Mouse (Mus musculus) stomach, embryonic 14.5 days (tissue): ENCODE measurements around the gene Gm16503. TPM values are rescaled to one million over a fixed set of nuclear protein-coding genes. Genes with fewer than 3 reads are reported as not detected.
"Not testable (repeated sequence)": the region's sequence is repeated elsewhere in the genome, so short reads cannot be mapped to it uniquely, and the experiment has no call there.

Source experiments
- ATAC-seq: fragments of 200-750 bp; cut with Nextera tagmentation; 2 replicates; pipeline ENCODE4 v1.8.0; 2017; ENCODE audit warnings: low read depth, moderate TSS enrichment; ENCODE audit not compliant: insufficient number of reproducible peaks, insufficient read depth, low FRiP score
- H3K27ac ChIP-seq: fragments of 300-500 bp; sonication (generic); 2 replicates; pipeline ENCODE4 v1.5.1; 2014; ENCODE audit warnings: mild to moderate bottlenecking, low read length, moderate library complexity, mixed read lengths
- H3K27me3 ChIP-seq: fragments of 300-500 bp; sonication (generic); 2 replicates; pipeline ENCODE4 v1.6.1; 2014; ENCODE audit warnings: low read length, control low read depth, mixed read lengths; ENCODE audit not compliant: control insufficient read depth, insufficient read depth
- H3K36me3 ChIP-seq: fragments of 300-500 bp; sonication (generic); 2 replicates; pipeline ENCODE4 v1.6.1; 2014; ENCODE audit warnings: mild to moderate bottlenecking, control low read depth, low read length, moderate library complexity, mixed read lengths; ENCODE audit not compliant: control insufficient read depth, insufficient read depth
- H3K4me1 ChIP-seq: fragments of 300-500 bp; sonication (generic); 2 replicates; pipeline ENCODE4 v1.6.1; 2014; ENCODE audit warnings: low read length, control low read depth, mixed read lengths; ENCODE audit not compliant: control insufficient read depth, insufficient read depth
- H3K4me2 ChIP-seq: fragments of 300-500 bp; sonication (generic); replicated peaks from 2 replicates; pipeline ENCODE4 v1.6.1; 2014; ENCODE audit warnings: low read depth, low read length, control low read depth
- H3K4me3 ChIP-seq: fragments of 300-500 bp; sonication (generic); 2 replicates; pipeline ENCODE4 v1.5.1; 2014; ENCODE audit warnings: low read depth, low read length, control low read depth
- H3K9ac ChIP-seq: fragments of 300-500 bp; sonication (generic); replicated peaks from 2 replicates; pipeline ENCODE4 v1.6.1; 2014; ENCODE audit warnings: low read depth, mild to moderate bottlenecking, control low read depth, low read length, moderate library complexity, mixed read lengths
- H3K9me3 ChIP-seq: fragments of 300-500 bp; sonication (generic); 2 replicates; pipeline ENCODE4 v1.6.1; 2016; ENCODE audit warnings: low read depth, low read length, control low read depth; ENCODE audit not compliant: control insufficient read depth
- WGBS: fragments of 180-500 bp; shearing (Covaris S2); extraction: QIAGEN DNeasy Blood & Tissue Kit; methylation state at CpG from one replicate; pipeline ENCODE4 v1.1.7; 2014; 5-methylcytosine and 5-hydroxymethylcytosine counted together
- polyA plus RNA-seq: library from polyadenylated mRNA; unstranded; fragments of >200 nt; fragmentation: Nextera tagmentation; extraction: Ambion mirVana; gene quantifications from 2 replicates; pipeline ENCODE4 v1.2.1, GENCODE M21; 2014

Gm16503 gene
- polyA plus RNA-seq, 1 experiment from 2014 or later = 0.67 TPM

DNA sequence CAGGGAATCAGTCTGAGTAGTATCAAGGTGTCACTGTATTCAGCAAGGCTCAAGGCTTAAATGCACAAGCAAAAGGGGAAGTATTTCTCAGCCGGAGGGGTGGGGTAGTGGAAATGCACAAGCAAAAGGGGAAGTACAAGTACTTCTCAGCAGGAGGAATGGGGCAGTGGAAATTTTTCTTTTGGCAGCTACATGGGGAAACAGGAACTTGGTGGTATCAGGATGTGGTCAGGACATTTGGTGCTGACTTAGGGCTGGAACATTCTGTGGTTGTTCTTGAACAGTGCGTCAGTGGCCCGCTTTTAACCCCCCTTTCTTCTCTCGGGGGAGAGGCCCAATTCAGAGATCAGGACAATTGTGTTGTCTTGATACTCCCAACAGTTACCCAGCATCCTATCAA is 39.4 kb downstream of the Gm16503 start:
- H3K27me3 ChIP-seq, H3K4me2 ChIP-seq, H3K9me3 ChIP-seq, ATAC-seq, H3K27ac ChIP-seq, H3K4me3 ChIP-seq, H3K36me3 ChIP-seq, H3K4me1 ChIP-seq, H3K9ac ChIP-seq: not testable (repeated sequence)
- 87% methylated on average over 4 of the region's 4 CpGs for WGBS

DNA sequence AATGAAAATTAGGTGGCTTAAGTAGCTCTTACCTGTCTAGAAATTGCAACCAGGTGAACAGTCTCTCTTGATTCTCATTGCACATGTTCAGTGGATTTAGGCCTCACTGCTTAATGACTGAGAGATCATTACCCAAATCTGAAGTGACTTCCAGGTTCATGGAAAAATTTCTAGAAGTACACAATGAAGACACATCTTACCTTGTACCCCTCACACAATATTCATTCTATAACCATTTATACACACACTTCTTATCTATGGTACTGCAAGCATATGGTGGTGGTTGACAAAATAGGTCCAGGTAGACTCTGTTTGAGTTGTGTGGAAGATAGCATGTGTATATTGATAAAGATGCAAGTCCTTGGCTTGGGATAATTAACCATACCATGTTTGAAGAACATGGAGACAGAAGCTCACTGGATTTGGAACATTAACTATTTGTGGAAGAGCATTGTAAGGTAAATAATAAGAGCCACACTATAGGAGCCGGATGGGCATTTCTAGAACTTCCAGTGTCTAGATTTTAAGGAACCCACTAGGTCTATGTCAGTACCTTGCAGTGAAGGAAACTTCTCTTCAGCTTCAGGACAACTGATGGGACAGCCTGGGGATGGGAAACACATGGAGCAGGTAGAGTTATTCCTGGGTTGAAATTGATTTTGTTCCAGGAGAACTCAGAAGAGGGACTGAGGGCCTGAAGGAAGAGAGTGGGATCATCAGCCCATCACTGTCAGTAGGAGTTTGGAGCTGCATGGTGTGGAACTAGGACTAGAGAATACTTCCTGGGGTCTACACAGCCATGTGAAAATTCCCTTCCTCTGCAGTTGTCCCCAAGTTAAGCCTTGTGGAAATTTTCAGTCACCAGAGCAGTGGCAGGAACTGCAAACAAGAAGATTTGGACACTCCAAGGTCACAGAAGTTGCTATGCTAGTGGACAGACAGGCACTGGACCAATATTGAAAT is 46.8 kb downstream of the Gm16503 start:
- H3K4me1 ChIP-seq = no peaks in the 10 kb centered on the region
- peaks cover 14% of the 10 kb centered on the region; the same call in 1 of the 2 replicates for H3K9me3 ChIP-seq
- H3K4me3 ChIP-seq = no peak overlapping the region
- no peaks in the 10 kb centered on the region for H3K36me3 ChIP-seq
- 58% methylated on average over 1 of the region's 1 CpGs for WGBS
- H3K9ac ChIP-seq = no peak overlapping the region
- ATAC-seq = 0 out of 2 replicates have a peak, but pooled peaks have one; percentile 28
- H3K27ac ChIP-seq = no peak overlapping the region
- H3K4me2 ChIP-seq = no peak overlapping the region
- no peaks in the 10 kb centered on the region for H3K27me3 ChIP-seq

Other genes starting within 250 kb of the Gm16503 start
- gene Zfp988, start 234.5 kb upstream of the Gm16503 start, polyA plus RNA-seq = 0.21 and 0.22 TPM in 2 replicates
- 0.26 TPM in 1 of 2 replicates, not detected in the other for gene Zfp978, start 178.9 kb upstream of the Gm16503 start, polyA plus RNA-seq
- 8.1 and 8.3 TPM in 2 replicates for gene Zfp982, start 47.8 kb upstream of the Gm16503 start, polyA plus RNA-seq
- gene Zfp985, start 13.1 kb downstream of the Gm16503 start, polyA plus RNA-seq = 0.26 and 0.71 TPM in 2 replicates
- gene Zfp979, start 102.3 kb downstream of the Gm16503 start, polyA plus RNA-seq = 3.0 and 3.2 TPM in 2 replicates
- not detected in 2 replicates for gene Zfp534, start 162.3 kb downstream of the Gm16503 start, polyA plus RNA-seq